Mouse (Mus musculus): ENCODE results near the gene Hoxd3.

DNA sequence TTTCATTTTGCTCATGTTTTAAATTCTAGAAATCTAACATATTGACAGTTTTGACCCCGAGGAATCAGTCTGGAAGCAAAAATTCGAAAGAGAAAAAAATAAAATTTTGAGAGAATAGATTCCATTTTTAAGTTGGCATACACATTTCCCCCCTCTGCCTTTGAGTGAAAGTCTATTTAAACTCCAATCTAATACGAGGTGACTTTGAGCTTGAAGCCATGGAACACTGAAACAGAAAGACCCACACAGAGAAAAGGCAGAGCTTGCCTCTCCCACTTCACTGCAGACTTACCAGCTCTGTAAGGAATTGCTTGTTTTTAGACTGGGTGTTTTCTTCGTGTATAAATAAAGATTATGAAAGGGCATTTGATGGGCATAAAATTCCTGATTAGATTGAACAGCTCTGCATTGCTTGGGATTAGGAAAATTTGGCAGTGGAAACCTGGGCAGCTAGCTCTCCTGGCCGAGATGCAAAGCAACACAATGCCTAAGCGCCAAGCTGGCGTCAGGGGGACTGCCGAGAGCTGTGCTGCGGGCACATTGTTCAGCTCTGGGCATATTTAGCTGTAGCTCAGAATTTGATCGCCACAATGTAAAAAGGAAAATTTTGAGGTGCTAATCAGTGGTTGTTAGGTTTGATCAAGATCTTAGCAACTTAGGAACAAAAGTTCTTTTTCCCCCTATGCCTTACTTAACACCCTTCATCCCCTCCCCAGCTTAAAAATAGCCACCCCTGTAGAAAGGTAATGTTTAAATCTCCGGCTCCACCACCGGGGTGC is 22.7 kb upstream of the Hoxd3 start:
- TF ChIP-seq CTCF (IDR thresholded peaks at IDR 0.05; ENCODE audit: extremely low read depth, insufficient read length, insufficient replicate concordance, low read depth, low read length) (no peak), POLR2A (IDR thresholded peaks at IDR 0.05; ENCODE audit: low read depth, low read length) (no peak)

Measured in small intestine, adult 2 months (tissue).